Mouse (Mus musculus): ENCODE results near the gene Thbs2.
A peak's percentile ranks its signal among the peaks of the same experiment; 100 is the strongest.

The Thbs2 gene

DNA sequence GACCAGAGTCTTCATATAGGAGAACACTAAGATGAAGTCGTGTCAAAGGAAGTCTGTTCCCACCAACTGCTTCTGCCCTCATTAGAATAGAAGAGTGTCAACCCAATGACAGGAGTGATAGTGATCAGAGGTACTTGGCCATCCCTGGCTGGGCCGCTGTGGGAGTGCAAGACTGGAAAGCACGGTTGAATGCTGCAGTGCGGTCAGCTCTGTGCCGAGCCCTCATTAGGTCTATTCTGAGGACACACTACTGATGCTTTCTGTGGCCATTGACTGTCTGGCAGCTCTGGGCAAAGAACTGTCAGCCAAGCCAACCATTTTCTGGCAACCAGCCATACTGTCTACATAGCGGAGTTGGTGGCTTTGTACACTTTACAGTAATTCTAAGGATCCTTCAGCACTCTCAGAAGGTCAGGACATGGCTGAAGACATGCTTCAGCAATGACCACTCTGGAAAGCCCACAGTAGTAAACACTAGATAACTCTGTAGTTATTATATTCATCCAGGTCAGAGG is 2.3 kb upstream of the Thbs2 start:
- DNase-seq (ENCODE audit: low spot score in 2 of 2), result no peak

- DNase-seq (ENCODE audit: low spot score in 2 of 2), result no peak
Measured at GRCm38 (mm10) chr17:14693048-14693993, 714 bp downstream of the Thbs2 start.

DNA sequence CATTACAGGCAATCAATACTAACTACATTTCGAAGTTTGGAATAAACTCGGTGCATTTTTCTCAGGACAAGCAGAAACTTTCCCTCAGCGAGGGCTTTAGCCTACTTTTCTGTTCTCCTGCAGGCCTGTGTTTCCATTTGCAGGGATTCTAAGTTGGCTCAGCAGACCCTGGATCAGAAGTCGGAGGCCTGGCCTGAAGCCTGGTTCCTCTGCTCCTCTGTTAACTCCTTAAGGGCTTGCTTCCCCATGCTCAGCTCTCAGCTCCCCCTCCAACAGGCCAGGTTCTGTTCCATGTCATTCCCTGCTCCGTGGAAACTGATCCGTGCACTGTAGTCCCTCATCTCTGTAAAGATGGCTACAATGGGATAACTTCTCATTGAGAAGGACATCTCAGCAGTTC is 2.1 kb downstream of the Thbs2 start:
- DNase-seq (ENCODE audit: low spot score in 2 of 2), result no peak

- DNase-seq (ENCODE audit: low spot score in 2 of 2), result no peak
Measured at GRCm38 (mm10) chr17:14691197-14691596, 2.8 kb downstream of the Thbs2 start.

- DNase-seq (ENCODE audit: low spot score in 2 of 2), result no peak
Measured at GRCm38 (mm10) chr17:14682836-14683235, 11.2 kb downstream of the Thbs2 start.

GRCm38 (mm10) chr17:14681047-14681446 is 13.0 kb downstream of the Thbs2 start:
- no peak for DNase-seq (ENCODE audit: low spot score in 2 of 2)

DNA sequence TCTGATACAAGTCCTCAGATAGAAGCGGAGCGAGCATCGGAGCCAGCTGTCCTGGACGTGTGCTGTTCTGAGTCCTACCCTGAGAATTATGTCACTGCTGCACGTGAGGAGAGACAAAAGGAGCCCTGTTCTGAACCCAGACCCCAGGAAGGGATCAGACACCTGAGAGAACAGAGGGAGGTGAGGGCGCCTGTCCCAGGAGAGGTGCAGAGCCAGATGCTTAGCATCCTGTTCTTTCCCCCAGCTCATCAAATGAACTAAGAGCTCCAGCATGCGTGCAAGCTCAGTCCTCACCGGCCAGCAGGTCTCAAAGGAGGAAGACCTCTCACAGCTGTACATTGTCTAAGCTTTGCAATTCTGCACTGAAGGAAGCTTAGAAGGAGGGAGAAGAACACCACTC is 16.8 kb downstream of the Thbs2 start:
- no peak for DNase-seq (ENCODE audit: low spot score in 2 of 2)

- no peak for DNase-seq (ENCODE audit: low spot score in 2 of 2)
Measured at GRCm38 (mm10) chr17:14675517-14675916, 18.5 kb downstream of the Thbs2 start.

DNA sequence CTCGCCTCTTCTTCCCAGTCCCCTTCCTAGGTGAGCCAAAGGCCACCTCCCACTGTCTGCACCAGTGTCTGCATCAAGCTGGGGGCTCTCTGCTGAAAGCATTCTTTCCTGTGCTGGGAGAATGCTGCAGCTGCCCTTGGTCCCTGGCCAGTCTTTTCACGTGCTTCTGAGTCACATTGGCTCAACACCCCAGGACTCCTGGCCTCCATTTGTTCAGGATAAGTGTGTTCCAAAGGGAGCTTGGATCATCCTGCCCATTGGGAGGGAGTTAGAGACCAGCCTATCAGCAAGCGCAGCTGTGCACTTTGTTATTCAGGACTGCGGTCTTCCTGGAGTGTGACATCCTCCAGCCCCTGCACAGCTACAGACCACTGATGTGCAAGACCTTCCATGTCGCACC is 21.6 kb downstream of the Thbs2 start:
- DNase-seq (ENCODE audit: low spot score in 2 of 2), result no peak

DNA sequence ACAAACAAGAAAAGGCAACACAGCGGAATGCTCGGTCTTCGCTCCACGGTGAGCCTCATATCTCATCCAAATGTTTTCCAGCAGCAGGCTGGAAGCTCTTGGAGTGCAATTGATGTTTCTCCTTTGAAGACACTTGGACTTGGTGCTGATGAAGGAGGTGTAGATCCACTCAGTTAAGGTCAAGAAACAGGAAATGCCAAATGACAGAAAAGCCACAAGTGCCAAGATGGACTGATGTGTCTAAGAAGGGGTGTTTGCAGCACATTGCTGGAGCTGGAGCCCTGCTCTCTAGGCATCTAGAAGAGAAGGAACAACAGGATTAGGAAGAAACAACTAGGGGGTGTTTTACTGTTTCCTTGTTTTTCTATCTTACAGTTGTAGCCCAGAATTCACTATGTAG is 26.8 kb downstream of the Thbs2 start:
- no peak for DNase-seq (ENCODE audit: low spot score in 2 of 2)

DNA sequence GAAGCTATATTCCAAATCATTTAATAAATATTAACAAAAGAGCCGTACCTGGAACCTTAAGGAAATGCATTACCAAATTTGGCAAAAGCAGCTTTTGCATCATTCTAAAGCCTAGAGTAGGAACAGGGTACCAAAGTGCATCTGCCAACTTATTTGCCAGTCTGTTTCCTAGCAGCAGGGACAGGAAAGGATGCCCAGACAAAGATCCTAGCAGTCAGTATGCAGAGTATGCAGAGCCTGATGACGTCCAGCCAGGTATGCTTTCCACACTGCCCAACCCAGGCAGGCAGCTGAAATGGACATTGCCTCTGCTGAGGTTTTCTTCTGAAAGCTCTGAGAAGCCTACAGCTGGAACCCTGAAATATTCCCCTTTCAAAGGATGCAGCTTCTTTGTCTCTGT is 27.6 kb downstream of the Thbs2 start:
- no peak for DNase-seq (ENCODE audit: low spot score in 2 of 2)

DNA sequence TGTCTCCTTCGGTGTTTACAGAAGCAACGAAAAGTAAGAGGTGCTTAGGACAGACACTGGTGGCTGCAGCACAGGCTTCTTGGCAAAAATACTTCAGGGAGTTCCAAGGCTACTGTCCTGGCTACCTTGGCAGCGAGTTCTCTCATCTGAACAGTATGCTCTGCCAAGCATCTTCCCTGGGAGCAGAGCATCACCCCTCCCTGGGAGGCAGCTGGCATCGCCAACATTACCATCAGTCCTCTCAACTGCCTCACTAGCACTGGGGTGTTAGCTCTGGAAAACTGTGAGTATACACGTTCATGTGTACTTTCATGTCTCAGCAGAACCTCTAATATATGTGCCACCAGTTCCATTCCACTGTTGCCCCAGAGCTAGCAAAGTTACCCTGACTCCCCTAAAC is 30.7 kb downstream of the Thbs2 start:
- DNase-seq (ENCODE audit: low spot score in 2 of 2), result no peak

DNA sequence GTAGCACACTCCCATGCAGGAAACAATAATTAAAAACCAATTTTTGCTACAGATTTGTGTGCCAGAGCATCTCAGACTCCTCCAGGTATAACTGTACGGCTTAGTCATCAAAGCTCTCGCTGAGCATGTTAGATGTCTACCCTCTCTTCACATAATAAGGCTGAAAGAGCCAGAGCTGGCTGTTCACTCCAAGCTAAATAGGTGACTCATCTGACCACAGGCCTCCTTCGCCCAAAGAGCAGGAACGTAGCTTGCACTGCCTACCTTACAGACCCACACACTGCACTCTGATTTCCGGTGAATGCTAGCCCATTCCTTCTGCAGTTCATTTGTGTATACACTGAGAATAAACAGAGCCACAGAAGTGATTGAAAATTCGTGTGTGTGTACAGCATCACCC is 31.6 kb downstream of the Thbs2 start:
- DNase-seq (ENCODE audit: low spot score in 2 of 2), result no peak

DNA sequence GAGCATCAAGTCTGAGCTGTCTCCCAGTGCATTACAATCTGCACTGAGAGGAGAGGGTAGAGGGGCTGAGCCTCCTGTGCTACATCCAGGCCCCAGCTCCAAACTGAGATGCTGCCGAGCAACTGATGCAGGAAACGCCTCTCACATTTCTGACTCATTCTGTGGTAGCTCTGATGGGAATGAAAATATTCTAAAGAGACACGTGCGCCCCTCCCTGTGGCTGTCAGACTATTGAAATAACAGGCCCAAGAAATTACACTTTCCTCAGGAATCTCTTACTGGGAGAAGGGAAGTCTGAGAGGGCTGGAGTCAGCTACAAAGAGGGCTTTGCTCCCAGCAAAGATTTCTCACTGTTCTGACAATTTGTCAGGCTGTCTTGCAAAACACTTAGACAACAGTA is 34.3 kb downstream of the Thbs2 start:
- no peak for DNase-seq (ENCODE audit: low spot score in 2 of 2)

DNA sequence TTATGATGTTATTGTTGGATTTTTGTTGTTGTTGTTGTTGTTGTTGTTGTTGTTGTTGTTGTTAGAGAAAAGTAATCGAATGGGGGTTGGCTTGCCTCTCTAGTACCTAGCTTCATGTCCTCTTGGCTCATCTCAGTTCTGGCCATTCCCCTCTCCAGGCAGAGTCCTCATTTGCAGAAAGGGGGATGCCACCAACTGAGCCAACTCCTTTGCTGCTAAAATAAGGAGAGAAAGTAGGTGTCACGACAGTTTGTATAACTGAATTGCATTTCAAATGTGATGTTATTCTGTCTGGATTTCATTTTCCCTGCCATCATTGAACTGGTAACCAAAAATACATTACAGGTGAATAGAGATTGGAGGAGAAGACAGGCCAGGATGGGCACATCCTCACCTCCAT is 35.9 kb downstream of the Thbs2 start:
- no peak for DNase-seq (ENCODE audit: low spot score in 2 of 2)

DNA sequence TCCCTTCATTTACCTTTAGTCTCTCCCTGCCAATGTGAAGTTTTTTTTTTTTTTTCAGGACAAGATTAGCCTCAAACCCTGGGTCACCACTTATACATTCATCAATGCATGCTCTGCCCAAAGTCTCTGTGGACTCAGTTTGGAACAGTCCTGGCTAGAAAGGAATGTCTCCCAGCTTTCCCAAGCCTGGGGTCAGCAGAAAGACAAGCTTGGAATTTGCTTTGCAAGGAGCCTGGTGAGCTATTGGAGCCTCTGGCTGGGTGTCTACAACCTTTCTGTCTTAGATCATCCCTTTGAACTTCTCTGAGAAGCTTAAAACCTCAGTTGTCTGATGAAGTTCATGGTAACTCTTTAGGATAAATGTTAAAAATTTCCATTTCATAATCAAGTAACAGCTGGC is 36.9 kb downstream of the Thbs2 start:
- no peak for DNase-seq (ENCODE audit: low spot score in 2 of 2)

- DNase-seq (ENCODE audit: low spot score in 2 of 2), result no peak
Measured at GRCm38 (mm10) chr17:14654981-14655380, 39.1 kb downstream of the Thbs2 start.

DNA sequence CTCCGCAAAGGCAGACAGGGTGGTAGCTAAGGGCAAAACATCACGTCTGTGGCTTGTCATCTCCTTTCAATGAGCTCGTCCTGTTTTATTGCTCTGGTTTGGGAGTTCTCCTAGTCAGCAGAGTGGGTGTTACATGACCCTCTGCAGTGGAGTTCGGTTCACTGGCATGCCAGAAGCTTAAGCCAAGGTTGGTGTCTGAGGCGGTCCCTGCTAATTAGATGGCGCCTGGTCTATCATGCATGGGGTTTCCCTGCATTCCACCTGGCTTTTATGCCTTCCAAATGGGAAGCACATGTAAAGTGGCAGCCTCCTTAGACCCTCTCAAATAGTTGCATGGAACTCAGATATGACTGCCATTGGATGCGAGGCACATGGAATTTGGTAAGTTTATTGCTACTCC is 42.0 kb downstream of the Thbs2 start:
- no peak for DNase-seq (ENCODE audit: low spot score in 2 of 2)

GRCm38 (mm10) chr17:14647996-14648640 is 45.9 kb downstream of the Thbs2 start:
- DNase-seq (ENCODE audit: low spot score in 2 of 2), result no peak

GRCm38 (mm10) chr17:14643996-14644395 is 50.0 kb downstream of the Thbs2 start:
- no peak for DNase-seq (ENCODE audit: low spot score in 2 of 2)

GRCm38 (mm10) chr17:14640351-14641115 is 53.5 kb downstream of the Thbs2 start:
- DNase-seq (ENCODE audit: low spot score in 2 of 2), result peak in 1 of 2 experiments; percentile 11
